In genomic region chr10:94254766-94255165, GRCm38 (mm10) we compare ENCODE assay signal across 38 mouse cellular contexts. TPM values are rescaled to one million over a fixed set of nuclear protein-coding genes. Genes with fewer than 3 reads are reported as not detected.
"Had no signal": no experiment of that assay in that cellular context is flagged by ENCODE, and none has a peak within 500 bp of the region (broad histone marks: within the 10 kb centered on the region; RNA-seq: fewer than 3 reads in every experiment).

No protein-coding gene starts in this region.

- H3K27ac ChIP-seq: embryonic facial prominence, embryonic 10.5 days; embryonic facial prominence, embryonic 12.5 days; embryonic facial prominence, embryonic 13.5 days; embryonic facial prominence, embryonic 15.5 days; forebrain, embryonic 10.5 days; forebrain, embryonic 12.5 days; forebrain, embryonic 13.5 days; forebrain, embryonic 15.5 days; gastrocnemius, adult 2 months had no signal

- H3K9ac ChIP-seq: embryonic facial prominence, embryonic 12.5 days; embryonic facial prominence, embryonic 13.5 days; embryonic facial prominence, embryonic 15.5 days; forebrain, embryonic 12.5 days; forebrain, embryonic 13.5 days; forebrain, embryonic 15.5 days; forebrain, postnatal 0 days had no signal

- H3K36me3 ChIP-seq: embryonic facial prominence, embryonic 10.5 days; embryonic facial prominence, embryonic 12.5 days; embryonic facial prominence, embryonic 13.5 days; embryonic facial prominence, embryonic 15.5 days; forebrain, embryonic 10.5 days; forebrain, embryonic 12.5 days; forebrain, embryonic 15.5 days had no signal

- H3K27me3 ChIP-seq: embryonic facial prominence, embryonic 12.5 days; embryonic facial prominence, embryonic 13.5 days; embryonic facial prominence, embryonic 15.5 days; forebrain, embryonic 12.5 days; forebrain, embryonic 13.5 days; forebrain, embryonic 15.5 days had no signal

- H3K4me1 ChIP-seq: embryonic facial prominence, embryonic 15.5 days had no signal

- H3K9me3 ChIP-seq: embryonic facial prominence, embryonic 10.5 days; embryonic facial prominence, embryonic 12.5 days; embryonic facial prominence, embryonic 13.5 days; embryonic facial prominence, embryonic 15.5 days; forebrain, embryonic 10.5 days; forebrain, embryonic 12.5 days; forebrain, embryonic 13.5 days; forebrain, embryonic 15.5 days had no signal

- ATAC-seq: forebrain, embryonic 13.5 days; forebrain, embryonic 14.5 days; forebrain, embryonic 15.5 days; forebrain, embryonic 16.5 days; forebrain, postnatal 0 days had no signal

- DNase-seq: cerebellum, adult 2 months; cerebellum, adult 8-10 months; cerebellum, adult 9-10 months; cerebellum, adult 9-11 months; cerebellum, postnatal 10 days; cerebellum, postnatal 14 days; cerebellum, postnatal 25 days; cerebellum, postnatal 36 days; embryo, embryonic 11 days; forebrain, postnatal 0 days; gastrocnemius, adult 2 months; gastrocnemius, postnatal 10 days; gastrocnemius, postnatal 14 days; gastrocnemius, postnatal 25 days; gastrocnemius, postnatal 36 days; heart, adult 18-20 months had no signal

- H3K4me3 ChIP-seq: embryonic facial prominence, embryonic 10.5 days; embryonic facial prominence, embryonic 12.5 days; embryonic facial prominence, embryonic 13.5 days; embryonic facial prominence, embryonic 15.5 days; erythroblast, embryonic 14.5 days; forebrain, embryonic 10.5 days; forebrain, embryonic 12.5 days; forebrain, embryonic 13.5 days; forebrain, embryonic 15.5 days; gastrocnemius, adult 2 months had no signal

- H3K4me2 ChIP-seq: embryonic facial prominence, embryonic 12.5 days; embryonic facial prominence, embryonic 13.5 days; embryonic facial prominence, embryonic 15.5 days; forebrain, embryonic 12.5 days; forebrain, embryonic 13.5 days; forebrain, embryonic 15.5 days had no signal

RNA-seq across cellular contexts. Expression of gene Gm4792, which starts 43.7 kb away (rescaled TPM):
- total RNA-seq: common myeloid progenitor, adult 5-6 weeks; forebrain, postnatal 0 days; gastrocnemius, adult 2 months; gastrocnemius, adult 8-10 months; gastrocnemius, postnatal 10 days; gastrocnemius, postnatal 14 days; gastrocnemius, postnatal 25 days; gastrocnemius, postnatal 36 days; gastrocnemius, postnatal 4 days; granulocyte monocyte progenitor cell, adult 5-6 weeks; heart, adult 18-20 months; heart, adult 8-10 months had no signal
- polyA plus RNA-seq: cerebellum, adult 2 months; cortical plate, adult 2 months; embryonic facial prominence, embryonic 10.5 days; embryonic facial prominence, embryonic 11.5 days; embryonic facial prominence, embryonic 12.5 days; embryonic facial prominence, embryonic 13.5 days; embryonic facial prominence, embryonic 14.5 days; embryonic facial prominence, embryonic 15.5 days; erythroblast, embryonic 14.5 days; forebrain, embryonic 11.5 days; forebrain, embryonic 12.5 days; forebrain, embryonic 16.5 days; frontal cortex, adult 2 months; gonadal fat pad, adult 2 months had no signal
